Mouse (Mus musculus): ENCODE data around the gene Tnfsf11. TPM values are rescaled to one million over a fixed set of nuclear protein-coding genes. Genes with fewer than 3 reads are reported as not detected.

Gene Tnfsf11
- polyA plus RNA-seq, 1 experiment from 2014 or later, result 0.26 TPM

- Histone ChIP-seq H3K9ac (ENCODE audit: low read depth, low read length) (no peak overlapping the region), H3K4me3 (ENCODE audit: low read depth, low read length) (no peak overlapping the region), H3K27ac (ENCODE audit: low read depth, low read length) (no peak overlapping the region), H3K4me2 (replicated peaks; ENCODE audit: low read depth) (no peak overlapping the region), H3K27me3 (replicated peaks; ENCODE audit: control insufficient read depth, insufficient read depth, low read length) (no peaks in the 10 kb centered on the region), H3K36me3 (ENCODE audit: control insufficient read depth, insufficient read depth) (no peaks in the 10 kb centered on the region), H3K9me3 (ENCODE audit: control insufficient read depth) (no peaks in the 10 kb centered on the region), H3K4me1 (replicated peaks; ENCODE audit: control insufficient read depth, insufficient read depth, low read length) (no peaks in the 10 kb centered on the region)
- TF ChIP-seq CTCF (IDR thresholded peaks at IDR 0.05; ENCODE audit: low read depth), result peak; percentile 45
- WGBS, result 76% methylated on average over 7 of the region's 7 CpGs
- ATAC-seq, result no peak
Measured at GRCm38 (mm10) chr14:78292687-78293086, 15.2 kb downstream of the Tnfsf11 start.

- TF ChIP-seq CTCF (IDR thresholded peaks at IDR 0.05; ENCODE audit: low read depth), result no peak
- H3K36me3 ChIP-seq (ENCODE audit: control insufficient read depth, insufficient read depth), result no peaks in the 10 kb centered on the region
- WGBS, result 79% methylated on average over 9 of the region's 9 CpGs
- no peak overlapping the region for H3K4me3 ChIP-seq (ENCODE audit: low read depth, low read length)
- no peak overlapping the region for H3K9ac ChIP-seq (ENCODE audit: low read depth, low read length)
- peaks cover 3% of the 10 kb centered on the region; the same call in 1 of the 2 replicates for H3K27me3 ChIP-seq (replicated peaks; ENCODE audit: control insufficient read depth, insufficient read depth, low read length)
- no peaks in the 10 kb centered on the region for H3K4me1 ChIP-seq (replicated peaks; ENCODE audit: control insufficient read depth, insufficient read depth, low read length)
- H3K9me3 ChIP-seq (ENCODE audit: control insufficient read depth), result no peaks in the 10 kb centered on the region
- no peak overlapping the region for H3K27ac ChIP-seq (ENCODE audit: low read depth, low read length)
- ATAC-seq, result no peak
- H3K4me2 ChIP-seq (replicated peaks; ENCODE audit: low read depth), result no peak overlapping the region
Measured at GRCm38 (mm10) chr14:78289912-78290523, 17.8 kb downstream of the Tnfsf11 start.

DNA sequence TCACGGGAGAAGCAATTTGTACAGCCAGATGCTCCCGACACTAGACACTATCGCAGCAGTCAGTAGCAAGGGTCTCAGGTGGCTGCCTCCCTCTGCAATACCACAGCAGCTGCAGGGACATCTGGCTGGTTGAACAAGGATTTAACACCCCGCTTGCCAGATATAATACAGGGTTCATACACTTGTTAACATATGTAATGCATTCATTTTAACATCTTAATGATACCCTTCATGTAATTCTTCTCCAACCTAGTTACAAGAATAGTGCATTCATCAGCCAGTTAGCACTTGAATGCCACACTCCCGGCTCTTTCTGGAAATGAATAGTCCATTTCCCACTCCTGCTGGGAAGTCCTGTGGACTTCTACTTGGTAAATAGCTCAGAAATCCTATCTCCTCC is 18.9 kb downstream of the Tnfsf11 start:
- H3K27ac ChIP-seq (ENCODE audit: low read depth, low read length), result no peak overlapping the region
- no peak overlapping the region for H3K4me2 ChIP-seq (replicated peaks; ENCODE audit: low read depth)
- TF ChIP-seq CTCF (IDR thresholded peaks at IDR 0.05; ENCODE audit: low read depth), result no peak
- H3K4me1 ChIP-seq (replicated peaks; ENCODE audit: control insufficient read depth, insufficient read depth, low read length), result no peaks in the 10 kb centered on the region
- H3K36me3 ChIP-seq (ENCODE audit: control insufficient read depth, insufficient read depth), result no peaks in the 10 kb centered on the region
- H3K4me3 ChIP-seq (ENCODE audit: low read depth, low read length), result no peak overlapping the region
- H3K9me3 ChIP-seq (ENCODE audit: control insufficient read depth), result no peaks in the 10 kb centered on the region
- H3K27me3 ChIP-seq (replicated peaks; ENCODE audit: control insufficient read depth, insufficient read depth, low read length), result peaks cover 3% of the 10 kb centered on the region; the same call in 1 of the 2 replicates
- no peak overlapping the region for H3K9ac ChIP-seq (ENCODE audit: low read depth, low read length)
- WGBS, result 54% methylated on average over 5 of the region's 5 CpGs
- ATAC-seq, result no peak

- TF ChIP-seq CTCF (IDR thresholded peaks at IDR 0.05; ENCODE audit: low read depth), result peak; percentile 81
- ATAC-seq, result no peak
- Histone ChIP-seq H3K9me3 (ENCODE audit: control insufficient read depth) (no peaks in the 10 kb centered on the region), H3K4me2 (replicated peaks; ENCODE audit: low read depth) (no peak overlapping the region), H3K27me3 (replicated peaks; ENCODE audit: control insufficient read depth, insufficient read depth, low read length) (peaks cover 3% of the 10 kb centered on the region; the same call in 1 of the 2 replicates), H3K27ac (ENCODE audit: low read depth, low read length) (no peak overlapping the region), H3K9ac (ENCODE audit: low read depth, low read length) (no peak overlapping the region), H3K4me1 (replicated peaks; ENCODE audit: control insufficient read depth, insufficient read depth, low read length) (no peaks in the 10 kb centered on the region), H3K4me3 (ENCODE audit: low read depth, low read length) (no peak overlapping the region), H3K36me3 (ENCODE audit: control insufficient read depth, insufficient read depth) (no peaks in the 10 kb centered on the region)
- 43% methylated on average over 7 of the region's 7 CpGs for WGBS
Measured at GRCm38 (mm10) chr14:78287906-78288800, 19.7 kb downstream of the Tnfsf11 start.

DNA sequence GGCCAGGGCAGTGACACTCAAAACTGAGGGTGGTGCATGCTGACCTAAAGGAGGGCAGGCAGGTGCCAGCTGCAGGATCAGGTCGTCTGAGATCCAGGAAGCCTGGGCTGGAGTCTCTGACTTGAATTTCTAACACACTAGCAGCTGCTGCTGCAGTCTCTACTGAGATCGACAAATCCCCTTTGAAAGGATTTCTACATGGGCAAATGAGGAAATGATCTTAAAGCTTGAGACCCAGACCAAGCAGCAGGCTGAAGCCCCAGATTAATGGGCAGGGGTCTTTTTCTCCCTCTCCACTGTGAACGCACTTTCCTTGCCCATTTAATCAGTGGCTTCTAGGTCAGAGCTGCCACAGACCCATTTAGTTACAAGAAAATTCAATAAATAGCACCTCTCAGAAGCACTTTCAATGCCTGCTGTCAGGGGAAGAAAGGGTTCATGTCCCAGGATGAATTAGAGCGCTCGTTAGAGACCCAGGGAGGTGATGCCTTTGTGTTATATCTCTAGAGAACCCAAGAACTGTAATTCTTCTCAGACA is 21.8 kb downstream of the Tnfsf11 start:
- Histone ChIP-seq H3K4me3 (ENCODE audit: low read depth, low read length) (no peak overlapping the region), H3K4me1 (replicated peaks; ENCODE audit: control insufficient read depth, insufficient read depth, low read length) (no peaks in the 10 kb centered on the region), H3K27ac (ENCODE audit: low read depth, low read length) (no peak overlapping the region), H3K36me3 (ENCODE audit: control insufficient read depth, insufficient read depth) (no peaks in the 10 kb centered on the region), H3K9ac (ENCODE audit: low read depth, low read length) (no peak overlapping the region), H3K4me2 (replicated peaks; ENCODE audit: low read depth) (no peak overlapping the region), H3K9me3 (ENCODE audit: control insufficient read depth) (no peaks in the 10 kb centered on the region), H3K27me3 (replicated peaks; ENCODE audit: control insufficient read depth, insufficient read depth, low read length) (peaks cover 3% of the 10 kb centered on the region; the same call in 1 of the 2 replicates)
- ATAC-seq, result no peak
- no peak for TF ChIP-seq CTCF (IDR thresholded peaks at IDR 0.05; ENCODE audit: low read depth)
- WGBS, result 62% methylated on average over 5 of the region's 5 CpGs

GRCm38 (mm10) chr14:78282490-78282889 is 25.4 kb downstream of the Tnfsf11 start:
- Histone ChIP-seq H3K36me3 (ENCODE audit: control insufficient read depth, insufficient read depth) (no peaks in the 10 kb centered on the region), H3K27ac (ENCODE audit: low read depth, low read length) (no peak overlapping the region), H3K27me3 (replicated peaks; ENCODE audit: control insufficient read depth, insufficient read depth, low read length) (peaks cover 3% of the 10 kb centered on the region; the same call in 1 of the 2 replicates), H3K4me2 (replicated peaks; ENCODE audit: low read depth) (no peak overlapping the region), H3K9ac (ENCODE audit: low read depth, low read length) (no peak overlapping the region), H3K4me3 (ENCODE audit: low read depth, low read length) (no peak overlapping the region), H3K4me1 (replicated peaks; ENCODE audit: control insufficient read depth, insufficient read depth, low read length) (no peaks in the 10 kb centered on the region), H3K9me3 (ENCODE audit: control insufficient read depth) (no peaks in the 10 kb centered on the region)
- TF ChIP-seq CTCF (IDR thresholded peaks at IDR 0.05; ENCODE audit: low read depth), result 0 out of 2 replicates have a peak, but pooled peaks have one; percentile 10
- WGBS, result 77% methylated on average over 11 of the region's 11 CpGs
- no peak for ATAC-seq

Data from intestine, postnatal 0 days (tissue).